Mouse (Mus musculus) heart, embryonic 13.5 days (tissue): ENCODE measurements at regions not wholly inside any gene's neighbourhood (a gene's known extent, or its start where the extent isn't known, plus 50 kb on each side); places are given as distances from the start of the nearest gene placed in this dataset.

Experiments
- ATAC-seq: fragments of 200-750 bp; cut with Nextera tagmentation; 2 replicates; pipeline ENCODE4 v1.8.0; 2017; ENCODE audit warnings: moderate TSS enrichment; ENCODE audit not compliant: insufficient number of reproducible peaks, low FRiP score, low TSS enrichment; ENCODE audit errors: extremely low read depth
- H3K27ac ChIP-seq: fragments of 300-500 bp; sonication (generic); replicated peaks from 2 replicates; pipeline ENCODE4 v1.5.1; 2015; ENCODE audit warnings: moderate library complexity, mild to moderate bottlenecking, inconsistent platforms
- H3K27me3 ChIP-seq: fragments of 300-500 bp; sonication (generic); replicated peaks from 2 replicates; pipeline ENCODE4 v1.6.1; 2015; ENCODE audit warnings: mild to moderate bottlenecking, inconsistent platforms
- H3K36me3 ChIP-seq: fragments of 300-500 bp; sonication (generic); 2 replicates; pipeline ENCODE4 v1.6.1; 2015; ENCODE audit warnings: mild to moderate bottlenecking, inconsistent platforms
- H3K4me1 ChIP-seq: fragments of 300-500 bp; sonication (generic); 2 replicates; pipeline ENCODE4 v1.6.1; 2015; ENCODE audit warnings: inconsistent platforms
- H3K4me2 ChIP-seq: fragments of 300-500 bp; sonication (generic); 2 replicates; pipeline ENCODE4 v1.6.1; 2015; ENCODE audit warnings: inconsistent platforms, mild to moderate bottlenecking, moderate library complexity
- H3K4me3 ChIP-seq: fragments of 300-500 bp; sonication (generic); 2 replicates; pipeline ENCODE4 v1.5.1; 2015; ENCODE audit warnings: moderate library complexity, mild to moderate bottlenecking, inconsistent platforms
- H3K9ac ChIP-seq: fragments of 300-500 bp; sonication (generic); 2 replicates; pipeline ENCODE4 v1.6.1; 2015; ENCODE audit warnings: inconsistent platforms, mild to moderate bottlenecking, moderate library complexity
- H3K9me3 ChIP-seq: fragments of 300-500 bp; sonication (generic); 2 replicates; pipeline ENCODE4 v1.6.1; 2016; ENCODE audit warnings: inconsistent platforms
- WGBS: fragments of 180-500 bp; shearing (Covaris S2); methylation state at CpG from one replicate; pipeline ENCODE4 v1.1.7; 2015; ENCODE audit warnings: mixed read lengths; 5-methylcytosine and 5-hydroxymethylcytosine counted together

- H3K36me3 ChIP-seq, result no peaks in the 10 kb centered on the region
- no peak overlapping the region for H3K27ac ChIP-seq
- H3K4me1 ChIP-seq, result no peaks in the 10 kb centered on the region
- H3K9ac ChIP-seq, result no peak overlapping the region
- no peak overlapping the region for H3K4me3 ChIP-seq
- ATAC-seq, result no peak
- WGBS, result 70% methylated on average over 3 of the region's 3 CpGs
- no peak overlapping the region for H3K4me2 ChIP-seq
- H3K9me3 ChIP-seq, result no peaks in the 10 kb centered on the region
- no peaks in the 10 kb centered on the region for H3K27me3 ChIP-seq
These were observed 400.9 kb downstream of the Fam198b start for GRCm38 (mm10) chr3:80285246-80285645.

GRCm38 (mm10) chr3:80293485-80293884 is 409.2 kb downstream of the Fam198b start:
- no peak overlapping the region for H3K4me3 ChIP-seq
- no peak overlapping the region for H3K27ac ChIP-seq
- no peaks in the 10 kb centered on the region for H3K4me1 ChIP-seq
- ATAC-seq, result no peak
- H3K9ac ChIP-seq, result no peak overlapping the region
- H3K9me3 ChIP-seq, result no peaks in the 10 kb centered on the region
- H3K27me3 ChIP-seq, result no peaks in the 10 kb centered on the region
- no peaks in the 10 kb centered on the region for H3K36me3 ChIP-seq
- 70% methylated on average over 4 of the region's 4 CpGs for WGBS
- no peak overlapping the region for H3K4me2 ChIP-seq

- 69% methylated on average over 4 of the region's 4 CpGs for WGBS
- Histone ChIP-seq H3K27me3 (no peaks in the 10 kb centered on the region), H3K36me3 (no peaks in the 10 kb centered on the region), H3K4me2 (no peak overlapping the region), H3K4me1 (no peaks in the 10 kb centered on the region), H3K4me3 (no peak overlapping the region), H3K9me3 (no peaks in the 10 kb centered on the region), H3K27ac (no peak overlapping the region), H3K9ac (no peak overlapping the region)
- ATAC-seq, result no peak
These were observed 423.3 kb downstream of the Fam198b start for GRCm38 (mm10) chr3:80307632-80308031.

GRCm38 (mm10) chr3:80309931-80310330 is 425.6 kb downstream of the Fam198b start:
- no peaks in the 10 kb centered on the region for H3K36me3 ChIP-seq
- WGBS, result 63% methylated on average over 4 of the region's 4 CpGs
- H3K9ac ChIP-seq, result no peak overlapping the region
- no peak overlapping the region for H3K27ac ChIP-seq
- H3K4me1 ChIP-seq, result no peaks in the 10 kb centered on the region
- H3K9me3 ChIP-seq, result no peaks in the 10 kb centered on the region
- H3K4me2 ChIP-seq, result no peak overlapping the region
- H3K4me3 ChIP-seq, result no peak overlapping the region
- no peak for ATAC-seq
- no peaks in the 10 kb centered on the region for H3K27me3 ChIP-seq

GRCm38 (mm10) chr3:80311689-80312088 is 427.4 kb downstream of the Fam198b start:
- Histone ChIP-seq H3K27ac (no peak overlapping the region), H3K4me1 (no peaks in the 10 kb centered on the region), H3K9me3 (no peaks in the 10 kb centered on the region), H3K9ac (no peak overlapping the region), H3K27me3 (no peaks in the 10 kb centered on the region), H3K4me3 (no peak overlapping the region), H3K4me2 (no peak overlapping the region), H3K36me3 (no peaks in the 10 kb centered on the region)
- 70% methylated on average over 2 of the region's 2 CpGs for WGBS
- ATAC-seq, result no peak; the same call in 1 of the 2 replicates

GRCm38 (mm10) chr3:80322291-80322690 is 438.0 kb downstream of the Fam198b start:
- H3K36me3 ChIP-seq, result no peaks in the 10 kb centered on the region
- 55% methylated on average over 3 of the region's 3 CpGs for WGBS
- no peaks in the 10 kb centered on the region for H3K9me3 ChIP-seq
- H3K27ac ChIP-seq, result no peak overlapping the region
- no peak overlapping the region for H3K4me3 ChIP-seq
- no peaks in the 10 kb centered on the region for H3K27me3 ChIP-seq
- no peak for ATAC-seq
- no peaks in the 10 kb centered on the region for H3K4me1 ChIP-seq
- no peak overlapping the region for H3K4me2 ChIP-seq
- no peak overlapping the region for H3K9ac ChIP-seq

- Histone ChIP-seq H3K27me3 (no peaks in the 10 kb centered on the region), H3K4me2 (no peak overlapping the region), H3K4me3 (no peak overlapping the region), H3K9ac (no peak overlapping the region), H3K9me3 (no peaks in the 10 kb centered on the region), H3K27ac (no peak overlapping the region), H3K36me3 (no peaks in the 10 kb centered on the region), H3K4me1 (no peaks in the 10 kb centered on the region)
- WGBS, result 72% methylated on average over 2 of the region's 2 CpGs
- no peak for ATAC-seq
These were observed 440.4 kb downstream of the Fam198b start for GRCm38 (mm10) chr3:80324726-80325125.

- Histone ChIP-seq H3K9ac (no peak overlapping the region), H3K9me3 (no peaks in the 10 kb centered on the region)
- 57% methylated on average over 3 of the region's 3 CpGs for WGBS
These were observed 447.4 kb downstream of the Fam198b start for GRCm38 (mm10) chr3:80331776-80332175.

GRCm38 (mm10) chr3:80334446-80334893 is 450.1 kb downstream of the Fam198b start:
- H3K27ac ChIP-seq, result no peak overlapping the region
- no peak overlapping the region for H3K4me2 ChIP-seq
- no peaks in the 10 kb centered on the region for H3K27me3 ChIP-seq
- H3K4me1 ChIP-seq, result no peaks in the 10 kb centered on the region
- no peak overlapping the region for H3K4me3 ChIP-seq
- no peaks in the 10 kb centered on the region for H3K9me3 ChIP-seq
- no peak for ATAC-seq
- H3K36me3 ChIP-seq, result no peaks in the 10 kb centered on the region
- no peak overlapping the region for H3K9ac ChIP-seq
- 74% methylated on average over 4 of the region's 4 CpGs for WGBS

More at GRCm38 (mm10) chr3:80331776-80332175, 447.4 kb downstream of the Fam198b start:
- Histone ChIP-seq H3K4me1 (no peaks in the 10 kb centered on the region), H3K4me2 (no peak overlapping the region), H3K36me3 (no peaks in the 10 kb centered on the region), H3K4me3 (no peak overlapping the region), H3K27ac (no peak overlapping the region), H3K27me3 (no peaks in the 10 kb centered on the region)
- ATAC-seq, result no peak

GRCm38 (mm10) chr3:80336123-80336674 is 451.9 kb downstream of the Fam198b start:
- ATAC-seq, result no peak
- H3K9ac ChIP-seq, result no peak overlapping the region

GRCm38 (mm10) chr3:80367972-80368371 is 434.7 kb downstream of the Gria2 start:
- no peak for ATAC-seq
- Histone ChIP-seq H3K4me1 (no peaks in the 10 kb centered on the region), H3K9ac (no peak overlapping the region), H3K36me3 (no peaks in the 10 kb centered on the region), H3K27me3 (no peaks in the 10 kb centered on the region), H3K9me3 (no peaks in the 10 kb centered on the region), H3K27ac (no peak overlapping the region), H3K4me2 (no peak overlapping the region), H3K4me3 (no peak overlapping the region)

More at GRCm38 (mm10) chr3:80336123-80336674, 451.9 kb downstream of the Fam198b start:
- no peaks in the 10 kb centered on the region for H3K9me3 ChIP-seq
- no peak overlapping the region for H3K4me3 ChIP-seq
- H3K27me3 ChIP-seq, result no peaks in the 10 kb centered on the region
- no peaks in the 10 kb centered on the region for H3K36me3 ChIP-seq
- no peak overlapping the region for H3K27ac ChIP-seq
- 83% methylated on average over 8 of the region's 8 CpGs for WGBS
- H3K4me2 ChIP-seq, result no peak overlapping the region
- no peaks in the 10 kb centered on the region for H3K4me1 ChIP-seq

GRCm38 (mm10) chr3:80369214-80369941 is 433.3 kb downstream of the Gria2 start:
- ATAC-seq, result no peak
- Histone ChIP-seq H3K4me1 (no peaks in the 10 kb centered on the region), H3K9me3 (no peaks in the 10 kb centered on the region), H3K4me3 (no peak overlapping the region), H3K27me3 (no peaks in the 10 kb centered on the region), H3K27ac (no peak overlapping the region), H3K36me3 (no peaks in the 10 kb centered on the region), H3K9ac (no peak overlapping the region), H3K4me2 (no peak overlapping the region)
- WGBS, result 71% methylated on average over 4 of the region's 4 CpGs
